ENCODE assay signal across 17 mouse cellular contexts in genomic region chr1:170395101-170395500, GRCm38 (mm10).
A peak's percentile ranks its signal among the peaks of the same experiment; 100 is the strongest.
DNase-seq lines count a peak whose midpoint lies in the region; ATAC-seq lines count a peak whose summit lies in the region.
"Had no signal": no experiment of that assay in that cellular context is flagged by ENCODE, and none has a peak within 500 bp of the region (broad histone marks: within the 10 kb centered on the region; RNA-seq: fewer than 3 reads in every experiment).

No protein-coding gene starts in this region.

- no peak overlapping the region for H3K9ac ChIP-seq in kidney, embryonic 16.5 days (replicated peaks; ENCODE audit: low read length)
- no peak overlapping the region for H3K9ac ChIP-seq in intestine, embryonic 15.5 days
- H3K9ac ChIP-seq: embryonic facial prominence, embryonic 13.5 days; hindbrain, embryonic 15.5 days; limb, embryonic 15.5 days; midbrain, embryonic 12.5 days had no signal

- no peaks in the 10 kb centered on the region for H3K36me3 ChIP-seq in kidney, embryonic 16.5 days (ENCODE audit: insufficient read depth, low read length)
- H3K36me3 ChIP-seq in intestine, embryonic 15.5 days = no peaks in the 10 kb centered on the region
- H3K36me3 ChIP-seq: embryonic facial prominence, embryonic 13.5 days; hindbrain, embryonic 15.5 days; limb, embryonic 15.5 days; midbrain, embryonic 12.5 days had no signal

- intact Hi-C loops in heart, postnatal 36 days (cut with DNase I) = no loop called here

- H3K27ac ChIP-seq in kidney, embryonic 16.5 days (ENCODE audit: low read length) = no peak overlapping the region
- no peak overlapping the region for H3K27ac ChIP-seq in intestine, embryonic 15.5 days
- H3K27ac ChIP-seq: embryonic facial prominence, embryonic 13.5 days; hindbrain, embryonic 15.5 days; limb, embryonic 15.5 days; midbrain, embryonic 12.5 days had no signal

- DNase-seq in kidney, adult 11 months = peak; percentile 36
- DNase-seq in adrenal gland, adult 8-10 months = peak; percentile 30
- peak; percentile 61 for DNase-seq in adrenal gland, postnatal 10 days
- DNase-seq in heart, postnatal 36 days = peak; percentile 40 to 45
- no peak for DNase-seq in c-Kit-positive CD71-positive TER-119-positive erythroid progenitor cells, embryonic 14.5 days (ENCODE audit: low spot score)
- DNase-seq: cerebellum, adult 9-10 months; gastrocnemius, postnatal 10 days; layer of hippocampus, postnatal 36 days; right cerebral cortex, postnatal 25 days; thymus, postnatal 25 days had no signal

- H3K4me1 ChIP-seq in kidney, embryonic 16.5 days (ENCODE audit: insufficient read depth, low read length) = peaks cover 15% of the 10 kb centered on the region
- H3K4me1 ChIP-seq in intestine, embryonic 15.5 days (replicated peaks) = peaks cover 10% of the 10 kb centered on the region; the same call in 1 of the 2 replicates
- H3K4me1 ChIP-seq: hindbrain, embryonic 15.5 days; midbrain, embryonic 12.5 days had no signal

- no peaks in the 10 kb centered on the region for H3K27me3 ChIP-seq in kidney, embryonic 16.5 days (ENCODE audit: insufficient read depth, low read length)
- no peaks in the 10 kb centered on the region for H3K27me3 ChIP-seq in intestine, embryonic 15.5 days (replicated peaks)
- H3K27me3 ChIP-seq: embryonic facial prominence, embryonic 13.5 days; hindbrain, embryonic 15.5 days; limb, embryonic 15.5 days; midbrain, embryonic 12.5 days had no signal

- H3K4me2 ChIP-seq in kidney, embryonic 16.5 days (replicated peaks; ENCODE audit: low read depth, low read length) = no peak overlapping the region
- no peak overlapping the region for H3K4me2 ChIP-seq in intestine, embryonic 15.5 days (replicated peaks)
- H3K4me2 ChIP-seq: embryonic facial prominence, embryonic 13.5 days; hindbrain, embryonic 15.5 days; limb, embryonic 15.5 days; midbrain, embryonic 12.5 days had no signal

- H3K9me3 ChIP-seq in kidney, embryonic 16.5 days (ENCODE audit: low read length) = no peaks in the 10 kb centered on the region
- H3K9me3 ChIP-seq in intestine, embryonic 15.5 days = no peaks in the 10 kb centered on the region
- H3K9me3 ChIP-seq: embryonic facial prominence, embryonic 13.5 days; hindbrain, embryonic 15.5 days; limb, embryonic 15.5 days; midbrain, embryonic 12.5 days had no signal

- 80% methylated on average over 2 of the region's 2 CpGs for WGBS in kidney, embryonic 16.5 days
- 91% methylated on average over 2 of the region's 2 CpGs for WGBS in intestine, embryonic 15.5 days

- no peak for ATAC-seq in kidney, embryonic 16.5 days (ENCODE audit: low FRiP score, low TSS enrichment)
- no peak for ATAC-seq in intestine, embryonic 15.5 days
- ATAC-seq: forebrain, embryonic 16.5 days had no signal

- no peak overlapping the region for H3K4me3 ChIP-seq in kidney, embryonic 16.5 days (ENCODE audit: low read length)
- H3K4me3 ChIP-seq in intestine, embryonic 15.5 days (replicated peaks) = no peak overlapping the region
- H3K4me3 ChIP-seq: embryonic facial prominence, embryonic 13.5 days; hindbrain, embryonic 15.5 days; limb, embryonic 15.5 days; midbrain, embryonic 12.5 days had no signal
